Mouse (Mus musculus) heart, embryonic 10.5 days (tissue): ENCODE results near the gene Errfi1. TPM values are rescaled to one million over a fixed set of nuclear protein-coding genes. Genes with fewer than 3 reads are reported as not detected.
"Not testable (repeated sequence)": the region's sequence is repeated elsewhere in the genome, so short reads cannot be mapped to it uniquely, and the experiment has no call there.

Experiments used
- DNase-seq: peaks from one replicate; pipeline ENCODE4 v3.0.0-alpha.2; 2017; ENCODE audit warnings: low spot score
- H3K27ac ChIP-seq: fragments of 300-500 bp; sonication (generic); 2 replicates; pipeline ENCODE4 v1.5.1; 2016; ENCODE audit warnings: mild to moderate bottlenecking
- H3K27me3 ChIP-seq: fragments of 300-500 bp; sonication (generic); 2 replicates; pipeline ENCODE4 v1.6.1; 2016; ENCODE audit warnings: mild to moderate bottlenecking; ENCODE audit not compliant: poor library complexity, insufficient read depth, severe bottlenecking
- H3K36me3 ChIP-seq: fragments of 300-500 bp; sonication (generic); 2 replicates; pipeline ENCODE4 v1.6.1; 2016; ENCODE audit warnings: mild to moderate bottlenecking, moderate library complexity
- H3K4me1 ChIP-seq: fragments of 300-500 bp; sonication (generic); 2 replicates; pipeline ENCODE4 v1.6.1; 2016; ENCODE audit warnings: mild to moderate bottlenecking
- H3K4me3 ChIP-seq: fragments of 300-500 bp; sonication (generic); 2 replicates; pipeline ENCODE4 v1.5.1; 2016; ENCODE audit warnings: mild to moderate bottlenecking, moderate library complexity
- H3K9me3 ChIP-seq: fragments of 300-500 bp; sonication (generic); 2 replicates; pipeline ENCODE4 v1.6.1; 2016; ENCODE audit warnings: mild to moderate bottlenecking, moderate library complexity
- WGBS: fragments of 180-500 bp; shearing (Covaris S2); methylation state at CpG from one replicate; pipeline ENCODE4 v1.1.7; 2016; 5-methylcytosine and 5-hydroxymethylcytosine counted together
- polyA plus RNA-seq: library from polyadenylated mRNA; unstranded; fragments of >200 nt; fragmentation: Nextera tagmentation; extraction: Ambion mirVana; gene quantifications from 2 replicates; pipeline ENCODE4 v1.2.1, GENCODE M21; 2016

The Errfi1 gene
- polyA plus RNA-seq, 1 experiment from 2014 or later, result 25.7 TPM

- Histone ChIP-seq H3K27me3 (no peaks in the 10 kb centered on the region), H3K4me1 (peaks cover 24% of the 10 kb centered on the region), H3K27ac (0 out of 2 replicates have a peak overlapping the region, but pooled peaks have one; percentile 2), H3K4me3 (no peak overlapping the region), H3K9me3 (no peaks in the 10 kb centered on the region), H3K36me3 (peaks cover 38% of the 10 kb centered on the region)
- WGBS, result 60% methylated on average over 8 of the region's 8 CpGs
- no peak for DNase-seq
Observed at GRCm38 (mm10) chr4:150894718-150895501, 41.2 kb downstream of the Errfi1 start.

GRCm38 (mm10) chr4:150896896-150897624, 43.3 kb downstream of the Errfi1 start:
- Histone ChIP-seq H3K36me3 (peaks cover 59% of the 10 kb centered on the region), H3K4me1 (peaks cover 19% of the 10 kb centered on the region), H3K9me3 (no peaks in the 10 kb centered on the region), H3K27me3 (no peaks in the 10 kb centered on the region), H3K27ac (no peak overlapping the region), H3K4me3 (no peak overlapping the region)
- 92% methylated on average over 26 of the region's 26 CpGs for WGBS
- DNase-seq, result no peak

GRCm38 (mm10) chr4:150898716-150899365, 45.1 kb downstream of the Errfi1 start:
- Histone ChIP-seq H3K4me1 (peaks cover 21% of the 10 kb centered on the region), H3K27ac (no peak overlapping the region), H3K36me3 (peaks cover 77% of the 10 kb centered on the region), H3K9me3 (no peaks in the 10 kb centered on the region), H3K27me3 (no peaks in the 10 kb centered on the region), H3K4me3 (no peak overlapping the region)
- no peak for DNase-seq
- 66% methylated on average over 13 of the region's 13 CpGs for WGBS

- WGBS, result 93% methylated on average over 13 of the region's 13 CpGs
- H3K27me3 ChIP-seq, result no peaks in the 10 kb centered on the region
- H3K36me3 ChIP-seq, result peaks cover 89% of the 10 kb centered on the region
- no peak for DNase-seq
- peaks cover 10% of the 10 kb centered on the region; the same call in 1 of the 2 replicates for H3K4me1 ChIP-seq
- no peak overlapping the region for H3K4me3 ChIP-seq
- H3K27ac ChIP-seq, result no peak overlapping the region
- H3K9me3 ChIP-seq, result no peaks in the 10 kb centered on the region
Observed at GRCm38 (mm10) chr4:150900486-150900885, 46.8 kb downstream of the Errfi1 start.

GRCm38 (mm10) chr4:150901651-150902050, 47.9 kb downstream of the Errfi1 start:
- Histone ChIP-seq H3K36me3 (peaks cover 89% of the 10 kb centered on the region), H3K4me1 (peaks cover 7% of the 10 kb centered on the region; the same call in 1 of the 2 replicates), H3K9me3 (no peaks in the 10 kb centered on the region), H3K27ac (peak overlapping the region; percentile 22; the same call in 1 of the 2 replicates), H3K27me3 (no peaks in the 10 kb centered on the region), H3K4me3 (no peak overlapping the region)
- peak; percentile 83 for DNase-seq
- 54% methylated on average over 9 of the region's 9 CpGs for WGBS

GRCm38 (mm10) chr4:150902062-150902461, 48.3 kb downstream of the Errfi1 start:
- 74% methylated on average over 12 of the region's 12 CpGs for WGBS
- Histone ChIP-seq H3K4me3 (no peak overlapping the region), H3K4me1 (peaks cover 7% of the 10 kb centered on the region; the same call in 1 of the 2 replicates), H3K27me3 (no peaks in the 10 kb centered on the region), H3K36me3 (peaks cover 89% of the 10 kb centered on the region), H3K27ac (peak overlapping the region; percentile 22; the same call in 1 of the 2 replicates), H3K9me3 (no peaks in the 10 kb centered on the region)
- no peak for DNase-seq

- Histone ChIP-seq H3K9me3 (no peaks in the 10 kb centered on the region), H3K27me3 (no peaks in the 10 kb centered on the region), H3K4me3 (no peak overlapping the region), H3K36me3 (peaks cover 85% of the 10 kb centered on the region), H3K27ac (no peak overlapping the region), H3K4me1 (peaks cover 12% of the 10 kb centered on the region; the same call in 1 of the 2 replicates)
- DNase-seq, result no peak
- WGBS, result 94% methylated on average over 14 of the region's 14 CpGs
Observed at GRCm38 (mm10) chr4:150903091-150903742, 49.5 kb downstream of the Errfi1 start.

GRCm38 (mm10) chr4:150907099-150907498, 53.4 kb downstream of the Errfi1 start:
- no peak overlapping the region for H3K4me3 ChIP-seq
- H3K36me3 ChIP-seq, result peaks cover 50% of the 10 kb centered on the region
- WGBS, result 92% methylated on average over 8 of the region's 8 CpGs
- DNase-seq, result no peak
- H3K27me3 ChIP-seq, result no peaks in the 10 kb centered on the region
- H3K9me3 ChIP-seq, result no peaks in the 10 kb centered on the region
- peaks cover 19% of the 10 kb centered on the region; the same call in 1 of the 2 replicates for H3K4me1 ChIP-seq
- no peak overlapping the region for H3K27ac ChIP-seq

GRCm38 (mm10) chr4:150908512-150908911, 54.8 kb downstream of the Errfi1 start:
- H3K27ac ChIP-seq, H3K27me3 ChIP-seq, H3K9me3 ChIP-seq, DNase-seq: not testable (repeated sequence)
- Histone ChIP-seq H3K36me3 (peaks cover 36% of the 10 kb centered on the region), H3K4me1 (peaks cover 22% of the 10 kb centered on the region), H3K4me3 (peak overlapping the region; percentile 94)
- WGBS, result 73% methylated on average over 5 of the region's 5 CpGs

GRCm38 (mm10) chr4:150909451-150910156, 55.9 kb downstream of the Errfi1 start:
- Histone ChIP-seq H3K4me1 (peaks cover 22% of the 10 kb centered on the region), H3K36me3 (peaks cover 28% of the 10 kb centered on the region), H3K27me3 (no peaks in the 10 kb centered on the region), H3K27ac (peak overlapping the region; percentile 94), H3K4me3 (peak overlapping the region; percentile 94), H3K9me3 (no peaks in the 10 kb centered on the region)
- under 1% methylated on average over 56 of the region's 56 CpGs for WGBS
- peak; percentile 99 for DNase-seq

GRCm38 (mm10) chr4:150910164-150910951, 56.6 kb downstream of the Errfi1 start:
- H3K4me1 ChIP-seq, result peaks cover 28% of the 10 kb centered on the region
- no peak for DNase-seq
- peaks cover 22% of the 10 kb centered on the region for H3K36me3 ChIP-seq
- 85% methylated on average over 19 of the region's 19 CpGs for whole genome bisulfite sequencing
- H3K4me3 ChIP-seq, result peak overlapping the region; percentile 94
- no peaks in the 10 kb centered on the region for H3K27me3 ChIP-seq
- H3K9me3 ChIP-seq, result no peaks in the 10 kb centered on the region
- peak overlapping the region; percentile 94 for H3K27ac ChIP-seq
